Mouse (Mus musculus): ENCODE measurements around the gene Mier3.
"Not testable (repeated sequence)": the region's sequence is repeated elsewhere in the genome, so short reads cannot be mapped to it uniquely, and the experiment has no call there.

The Mier3 gene

GRCm38 (mm10) chr13:111703952-111704351 lies 23.2 kb downstream of the Mier3 start:
- DNase-seq, result not testable (repeated sequence)

DNA sequence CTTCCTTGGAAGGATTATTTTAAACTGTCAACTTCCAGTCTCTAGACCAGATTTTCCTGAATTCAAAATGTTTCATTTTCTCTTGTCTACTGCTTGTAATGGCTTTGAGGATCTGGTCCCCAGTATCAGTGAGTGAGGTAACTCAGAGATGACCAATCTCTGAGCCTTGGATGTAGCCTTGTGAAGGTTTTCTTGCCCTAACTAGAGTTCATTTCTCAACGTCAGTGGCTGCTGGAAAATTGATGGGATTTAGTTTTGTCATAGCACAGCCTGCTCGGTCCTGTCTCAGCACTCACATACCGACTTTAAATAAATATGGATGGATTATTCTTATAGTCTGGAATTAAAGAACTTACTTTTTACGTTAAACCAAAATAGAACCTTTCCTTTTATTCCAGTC lies 29.8 kb downstream of the Mier3 start:
- no peak for DNase-seq

DNA sequence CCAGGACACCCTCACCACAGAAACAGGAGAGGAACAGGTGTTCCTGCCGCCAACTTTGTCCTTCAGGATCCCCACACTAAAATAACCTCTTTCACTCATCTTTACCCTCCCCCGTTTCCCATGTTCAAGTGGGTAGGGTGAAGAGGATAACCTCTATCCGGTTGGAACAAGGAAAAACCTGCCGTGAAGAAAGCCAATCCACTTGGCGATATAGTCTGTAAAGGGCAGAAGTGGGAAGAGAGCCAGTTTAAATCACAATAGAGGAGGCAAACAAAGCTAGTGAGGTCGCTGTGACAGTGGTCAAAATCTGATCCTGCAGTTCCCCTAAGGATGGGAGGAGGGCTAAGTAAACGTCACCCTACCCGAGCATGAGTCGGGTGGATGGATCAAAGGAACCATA lies 38.9 kb downstream of the Mier3 start:
- DNase-seq, result no peak

DNA sequence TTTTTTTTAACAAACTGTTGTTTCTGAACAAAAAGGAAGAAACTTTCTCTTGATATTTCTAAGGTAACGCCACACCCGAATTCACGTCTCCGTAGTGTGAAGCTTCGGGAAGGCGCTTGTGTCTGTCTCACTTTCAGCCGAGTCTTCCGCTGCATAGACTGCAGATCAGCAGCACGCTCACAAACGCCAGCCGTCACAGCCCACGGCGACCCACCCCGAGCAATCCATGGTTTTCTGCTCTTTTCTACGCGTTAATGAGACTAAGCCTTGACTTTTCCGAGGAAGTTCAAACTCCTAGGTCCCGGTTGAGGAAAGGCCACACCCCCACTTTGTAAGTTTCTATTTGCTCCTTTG lies 44.0 kb downstream of the Mier3 start:
- no peak for DNase-seq

GRCm38 (mm10) chr13:111725165-111726077 lies 44.6 kb downstream of the Mier3 start:
- DNase-seq, result peak; percentile 95

GRCm38 (mm10) chr13:111726898-111727297 lies 46.1 kb downstream of the Mier3 start:
- no peak for DNase-seq

GRCm38 (mm10) chr13:111741204-111741990 lies 60.6 kb downstream of the Mier3 start:
- no peak for DNase-seq

- no peak for DNase-seq
Measured at GRCm38 (mm10) chr13:111741991-111742615, 61.3 kb downstream of the Mier3 start.

- DNase-seq, result no peak
Measured at GRCm38 (mm10) chr13:111744233-111745000, 63.6 kb downstream of the Mier3 start.

DNA sequence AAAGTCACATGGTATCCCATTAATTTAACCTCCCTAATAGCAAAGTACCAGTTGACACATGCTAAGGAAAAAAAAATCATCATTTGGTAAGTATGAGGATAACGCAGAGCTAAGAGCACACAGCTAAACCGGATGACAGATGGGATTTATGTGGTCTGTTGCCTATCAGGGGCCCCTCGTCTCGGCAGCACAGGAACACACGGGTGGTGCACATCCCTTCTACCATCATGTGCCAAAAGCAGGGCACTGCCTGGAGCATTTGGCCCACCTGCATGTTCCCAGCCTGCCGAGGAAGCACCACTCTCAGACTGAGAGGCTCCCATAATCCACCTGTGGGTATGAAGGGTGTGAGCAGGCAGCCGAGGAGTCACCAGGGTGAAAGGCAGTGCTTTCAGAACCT lies 64.4 kb downstream of the Mier3 start:
- DNase-seq, result peak; percentile 31

GRCm38 (mm10) chr13:111746831-111747230 lies 66.1 kb downstream of the Mier3 start:
- DNase-seq, result no peak

GRCm38 (mm10) chr13:111748301-111749062 lies 67.7 kb downstream of the Mier3 start:
- no peak for DNase-seq

GRCm38 (mm10) chr13:111753321-111753720 lies 72.5 kb downstream of the Mier3 start:
- no peak for DNase-seq

- DNase-seq, result no peak
Measured at GRCm38 (mm10) chr13:111755377-111755776, 74.6 kb downstream of the Mier3 start.

- no peak for DNase-seq
Measured at GRCm38 (mm10) chr13:111755937-111756336, 75.2 kb downstream of the Mier3 start.

DNA sequence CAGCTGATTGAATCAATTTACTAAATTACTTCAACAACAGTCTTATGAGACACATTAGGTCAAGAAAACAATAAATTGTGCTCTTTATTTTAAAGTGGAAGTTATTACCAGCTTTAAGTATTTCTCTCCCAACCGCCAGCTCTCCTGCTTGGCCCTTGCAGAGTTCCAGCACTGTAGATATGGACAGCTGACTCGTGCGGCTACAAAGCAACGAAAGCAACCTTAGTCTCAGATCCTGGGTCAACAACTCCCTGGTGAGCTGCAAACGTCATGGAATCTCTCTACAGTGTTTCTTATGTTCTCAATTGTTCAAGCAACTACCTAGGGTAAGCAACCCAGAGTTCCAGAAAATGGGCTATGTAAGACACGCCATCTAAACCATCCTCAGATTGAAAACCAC lies 76.2 kb downstream of the Mier3 start:
- no peak for DNase-seq

DNA sequence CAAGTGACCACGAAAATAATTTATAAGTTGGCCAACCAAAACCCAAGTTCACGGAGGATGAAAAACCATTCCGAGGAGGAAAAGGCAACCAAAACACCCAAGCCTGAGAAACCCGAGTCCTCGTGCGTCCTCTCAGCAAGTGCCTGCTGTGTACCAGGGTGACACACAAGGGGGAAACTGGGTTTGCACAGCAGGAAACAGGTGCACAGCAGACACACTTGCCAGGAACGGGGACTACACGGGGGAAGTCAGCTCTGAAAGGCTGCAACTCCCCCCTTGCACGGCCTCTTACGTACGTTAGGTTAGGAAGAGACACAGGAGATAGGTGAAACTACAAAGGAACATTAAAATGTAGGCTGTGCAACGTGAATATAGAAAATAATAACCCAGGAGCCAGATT lies 81.7 kb downstream of the Mier3 start:
- no peak for DNase-seq

Measured in cerebellum, adult 9-11 months (tissue).